Mouse (Mus musculus) T-helper 1 cell (primary cell): Measurements from ENCODE around the gene Odf3.

ENCODE experiments used
- in situ Hi-C: fragments of 300-600 bp; cut with MboI, MseI; formaldehyde crosslinking; loops from one replicate; pipeline ENCODE4 v1.15.1; 2025; ENCODE audit warnings: high pct_unique_total_duplicates

Gene Odf3

GRCm38 (mm10) chr7:140843806-140844205 lies 3.8 kb upstream of the Odf3 start:
- in situ Hi-C loops, result loop anchor here (5.0 kb wide), 2 partner anchors 58 to 213 kb away; partner anchors contain the start of gene Cox8b

GRCm38 (mm10) chr7:140844905-140845665 lies 2.5 kb upstream of the Odf3 start, which contains the start of gene Scgb1c1:
Gene Scgb1c1 (plus strand): TSS chr7:140845547.
- in situ Hi-C loops, result loop anchor here (5.0 kb wide), 2 partner anchors 57 to 212 kb away; partner anchors contain the start of gene Cox8b

- in situ Hi-C loops, result no loop called here
These were observed 1.9 kb upstream of the Odf3 start for GRCm38 (mm10) chr7:140845683-140846082.

GRCm38 (mm10) chr7:140846676-140847075 lies 929 bp upstream of the Odf3 start:
- in situ Hi-C loops, result no loop called here

GRCm38 (mm10) chr7:140848591-140848990 lies 986 bp downstream of the Odf3 start:
- in situ Hi-C loops, result no loop called here

- in situ Hi-C loops, result no loop called here
These were observed 4.3 kb downstream of the Odf3 start for GRCm38 (mm10) chr7:140851916-140852315.

GRCm38 (mm10) chr7:140853386-140853785 lies 5.8 kb downstream of the Odf3 start:
- in situ Hi-C loops, result no loop called here

GRCm38 (mm10) chr7:140854483-140854882 lies 6.9 kb downstream of the Odf3 start:
- in situ Hi-C loops, result no loop called here

GRCm38 (mm10) chr7:140855181-140855580 lies 7.6 kb downstream of the Odf3 start:
- in situ Hi-C loops, result no loop called here

GRCm38 (mm10) chr7:140855860-140856784 lies 8.5 kb downstream of the Odf3 start, which contains the start of gene Gm45785:
Gene Gm45785 (minus strand): TSS chr7:140856331.
- in situ Hi-C loops, result no loop called here

- in situ Hi-C loops, result no loop called here
These were observed 9.4 kb downstream of the Odf3 start, which contains the start of gene Ric8a for GRCm38 (mm10) chr7:140856785-140857549. Gene Ric8a (plus strand): TSS chr7:140856957.

- in situ Hi-C loops, result no loop called here
These were observed 10.2 kb downstream of the Odf3 start, which contains the start of gene Bet1l for GRCm38 (mm10) chr7:140857550-140858505. Gene Bet1l (minus strand): TSS chr7:140857577.

- in situ Hi-C loops, result no loop called here
These were observed 11.1 kb downstream of the Odf3 start for GRCm38 (mm10) chr7:140858746-140859145.

GRCm38 (mm10) chr7:140859997-140860396 lies 12.4 kb downstream of the Odf3 start:
- in situ Hi-C loops, result no loop called here

- in situ Hi-C loops, result no loop called here
These were observed 13.1 kb downstream of the Odf3 start for GRCm38 (mm10) chr7:140860728-140861127.

GRCm38 (mm10) chr7:140864761-140865160 lies 17.2 kb downstream of the Odf3 start:
- in situ Hi-C loops, result no loop called here

GRCm38 (mm10) chr7:140874224-140874623 lies 26.6 kb downstream of the Odf3 start:
- in situ Hi-C loops, result no loop called here

GRCm38 (mm10) chr7:140877364-140877763 lies 29.8 kb downstream of the Odf3 start:
- in situ Hi-C loops, result no loop called here

GRCm38 (mm10) chr7:140879355-140879754 lies 31.8 kb downstream of the Odf3 start:
- in situ Hi-C loops, result no loop called here

GRCm38 (mm10) chr7:140880419-140880818 lies 32.8 kb downstream of the Odf3 start:
- in situ Hi-C loops, result no loop called here
